Mouse (Mus musculus): Measurements from ENCODE around the gene Enc1. TPM values are rescaled to one million over a fixed set of nuclear protein-coding genes. Genes with fewer than 3 reads are reported as not detected.

Gene Enc1
- polyA plus RNA-seq, 1 experiment from 2014 or later: 1.7 TPM

GRCm38 (mm10) chr13:97239343-97240180 lies 1.3 kb upstream of the Enc1 start:
- Histone ChIP-seq H3K4me3 (ENCODE audit: low read depth, low read length) (0 out of 2 replicates have a peak overlapping the region, but pooled peaks have one; percentile 87), H3K27ac (ENCODE audit: low read depth) (peak overlapping the region; percentile 52; the same call in 1 of the 2 replicates), H3K4me2 (ENCODE audit: low read depth, low read length) (peak overlapping the region; percentile 83), H3K9me3 (ENCODE audit: low read length) (no peaks in the 10 kb centered on the region), H3K9ac (replicated peaks) (no peak overlapping the region; the same call in 1 of the 2 replicates), H3K4me1 (ENCODE audit: insufficient read depth) (peaks cover 20% of the 10 kb centered on the region), H3K36me3 (replicated peaks; ENCODE audit: insufficient read depth, low read length) (no peaks in the 10 kb centered on the region), H3K27me3 (ENCODE audit: insufficient read depth, low read length) (no peaks in the 10 kb centered on the region)
- ATAC-seq (no peak), DNase-seq (no peak)
- TF ChIP-seq CTCF (IDR thresholded peaks at IDR 0.05; ENCODE audit: low read depth) (peak; percentile 72), EP300 (IDR thresholded peaks at IDR 0.05; ENCODE audit: low read depth) (no peak)
- 9% methylated on average over 23 of the region's 23 CpGs for WGBS (ENCODE audit: insufficient replicate concordance)

- Histone ChIP-seq H3K4me1 (ENCODE audit: insufficient read depth) (peaks cover 20% of the 10 kb centered on the region), H3K36me3 (replicated peaks; ENCODE audit: insufficient read depth, low read length) (peaks cover 4% of the 10 kb centered on the region; the same call in 1 of the 2 replicates), H3K4me3 (ENCODE audit: low read depth, low read length) (peak overlapping the region; percentile 87), H3K9me3 (ENCODE audit: low read length) (no peaks in the 10 kb centered on the region), H3K9ac (replicated peaks) (peak overlapping the region; percentile 86), H3K27ac (ENCODE audit: low read depth) (peak overlapping the region; percentile 91), H3K27me3 (ENCODE audit: insufficient read depth, low read length) (no peaks in the 10 kb centered on the region), H3K4me2 (ENCODE audit: low read depth, low read length) (peak overlapping the region; percentile 83)
- DNase-seq: peak; percentile 70
- WGBS (ENCODE audit: insufficient replicate concordance): under 1% methylated on average over 35 of the region's 36 CpGs
- no peak for TF ChIP-seq EP300 (IDR thresholded peaks at IDR 0.05; ENCODE audit: low read depth)
- peak; percentile 47 for TF ChIP-seq CTCF (IDR thresholded peaks at IDR 0.05; ENCODE audit: low read depth)
- peak; percentile 59 for ATAC-seq
Measured at GRCm38 (mm10) chr13:97240279-97240964, 483 bp upstream of the Enc1 start.

- Histone ChIP-seq H3K27me3 (ENCODE audit: insufficient read depth, low read length) (no peaks in the 10 kb centered on the region), H3K4me1 (ENCODE audit: insufficient read depth) (peaks cover 20% of the 10 kb centered on the region), H3K4me3 (ENCODE audit: low read depth, low read length) (peak overlapping the region; percentile 87), H3K9ac (replicated peaks) (peak overlapping the region; percentile 86), H3K36me3 (replicated peaks; ENCODE audit: insufficient read depth, low read length) (peaks cover 16% of the 10 kb centered on the region; the same call in 1 of the 2 replicates), H3K4me2 (ENCODE audit: low read depth, low read length) (peak overlapping the region; percentile 83), H3K27ac (ENCODE audit: low read depth) (peak overlapping the region; percentile 91), H3K9me3 (ENCODE audit: low read length) (no peaks in the 10 kb centered on the region)
- TF ChIP-seq CTCF (IDR thresholded peaks at IDR 0.05; ENCODE audit: low read depth) (no peak), EP300 (IDR thresholded peaks at IDR 0.05; ENCODE audit: low read depth) (no peak)
- no peak for ATAC-seq
- WGBS (ENCODE audit: insufficient replicate concordance): 1% methylated on average over 20 of the region's 20 CpGs
- DNase-seq: no peak
Measured at GRCm38 (mm10) chr13:97241787-97242280, 929 bp downstream of the Enc1 start.

DNA sequence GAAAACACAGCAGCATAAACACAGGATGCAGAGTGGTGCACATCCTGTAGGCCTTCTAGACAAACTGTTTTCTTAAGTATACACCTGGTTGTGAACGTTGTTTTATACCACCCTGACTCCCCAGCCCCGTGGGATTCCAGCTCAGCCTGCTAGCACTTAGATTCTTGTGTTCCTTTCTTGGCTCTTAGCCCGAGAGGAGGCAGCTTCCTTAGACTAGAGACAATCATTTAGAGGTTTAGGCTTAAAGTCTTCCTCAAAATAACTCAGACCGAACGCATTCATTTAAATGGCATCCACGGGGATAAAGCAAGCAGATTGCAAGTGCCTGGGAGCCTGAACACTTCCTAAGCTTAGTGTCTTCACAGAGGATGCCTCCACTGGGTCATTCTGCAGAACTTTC lies 1.8 kb downstream of the Enc1 start:
- WGBS (ENCODE audit: insufficient replicate concordance): 28% methylated on average over 6 of the region's 6 CpGs

GRCm38 (mm10) chr13:97243962-97244711 lies 3.2 kb downstream of the Enc1 start:
- Histone ChIP-seq H3K9me3 (ENCODE audit: low read length) (no peaks in the 10 kb centered on the region), H3K4me2 (ENCODE audit: low read depth, low read length) (peak overlapping the region; percentile 83), H3K27ac (ENCODE audit: low read depth) (no peak overlapping the region), H3K36me3 (replicated peaks; ENCODE audit: insufficient read depth, low read length) (peaks cover 22% of the 10 kb centered on the region; the same call in 1 of the 2 replicates), H3K27me3 (ENCODE audit: insufficient read depth, low read length) (no peaks in the 10 kb centered on the region), H3K9ac (replicated peaks) (no peak overlapping the region), H3K4me3 (ENCODE audit: low read depth, low read length) (peak overlapping the region; percentile 87; the same call in 1 of the 2 replicates), H3K4me1 (ENCODE audit: insufficient read depth) (peaks cover 27% of the 10 kb centered on the region)
- ATAC-seq: no peak
- no peak for TF ChIP-seq EP300 (IDR thresholded peaks at IDR 0.05; ENCODE audit: low read depth)
- TF ChIP-seq CTCF (IDR thresholded peaks at IDR 0.05; ENCODE audit: low read depth): no peak
- DNase-seq: no peak
- 60% methylated on average over 15 of the region's 15 CpGs for WGBS (ENCODE audit: insufficient replicate concordance)

More for the DNA sequence above, 1.8 kb downstream of the Enc1 start:
- H3K4me3 ChIP-seq (ENCODE audit: low read depth, low read length): peak overlapping the region; percentile 87
- no peak for ATAC-seq
- no peaks in the 10 kb centered on the region for H3K9me3 ChIP-seq (ENCODE audit: low read length)
- H3K4me1 ChIP-seq (ENCODE audit: insufficient read depth): peaks cover 20% of the 10 kb centered on the region
- no peaks in the 10 kb centered on the region for H3K27me3 ChIP-seq (ENCODE audit: insufficient read depth, low read length)
- no peak for DNase-seq
- no peak for TF ChIP-seq EP300 (IDR thresholded peaks at IDR 0.05; ENCODE audit: low read depth)
- TF ChIP-seq CTCF (IDR thresholded peaks at IDR 0.05; ENCODE audit: low read depth): no peak
- peak overlapping the region; percentile 86 for H3K9ac ChIP-seq (replicated peaks)
- peak overlapping the region; percentile 83 for H3K4me2 ChIP-seq (ENCODE audit: low read depth, low read length)
- H3K36me3 ChIP-seq (replicated peaks; ENCODE audit: insufficient read depth, low read length): peaks cover 18% of the 10 kb centered on the region; the same call in 1 of the 2 replicates
- no peak overlapping the region for H3K27ac ChIP-seq (ENCODE audit: low read depth)

All from liver, postnatal 0 days (tissue).